Mouse (Mus musculus) heart, adult 18-20 months (tissue): ENCODE measurements around the gene Ipcef1. TPM values are rescaled to one million over a fixed set of nuclear protein-coding genes. Genes with fewer than 3 reads are reported as not detected.
"Not testable (repeated sequence)": the region's sequence is repeated elsewhere in the genome, so short reads cannot be mapped to it uniquely, and the experiment has no call there.

Source experiments
- DNase-seq, 2 experiments: peaks; one replicate each; pipeline ENCODE4 v3.0.0; 2021 to 2022; ENCODE audit warnings: mixed read lengths in 1 of 2
- total RNA-seq, 2 experiments: library from RNA; stranded (reverse); gene quantifications; 2 replicates each; pipeline ENCODE4 v1.2.3; 2021

Ipcef1 gene
- total RNA-seq, 2 experiments from 2014 or later: 0.32 to 1.0 TPM

DNA sequence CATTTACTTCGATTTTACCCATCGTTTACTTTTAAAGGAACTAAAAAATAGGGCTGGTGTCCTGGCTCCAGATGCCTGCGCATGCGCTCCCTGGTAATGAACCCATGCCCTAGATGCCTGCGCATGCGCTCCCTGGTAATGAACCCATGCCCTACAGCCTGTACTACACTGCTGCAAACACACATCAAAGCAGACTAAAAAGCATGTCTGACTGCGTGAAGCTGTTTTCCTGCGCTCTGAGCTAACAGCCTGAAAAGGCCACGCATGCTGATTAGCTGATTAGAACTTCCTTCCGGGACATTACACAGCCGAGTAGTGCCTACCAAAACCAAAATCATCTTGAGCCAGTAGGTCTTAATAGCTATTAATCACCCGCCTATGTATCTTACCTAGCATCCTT lies 16.7 kb downstream of the Ipcef1 start:
- no peak for DNase-seq

DNA sequence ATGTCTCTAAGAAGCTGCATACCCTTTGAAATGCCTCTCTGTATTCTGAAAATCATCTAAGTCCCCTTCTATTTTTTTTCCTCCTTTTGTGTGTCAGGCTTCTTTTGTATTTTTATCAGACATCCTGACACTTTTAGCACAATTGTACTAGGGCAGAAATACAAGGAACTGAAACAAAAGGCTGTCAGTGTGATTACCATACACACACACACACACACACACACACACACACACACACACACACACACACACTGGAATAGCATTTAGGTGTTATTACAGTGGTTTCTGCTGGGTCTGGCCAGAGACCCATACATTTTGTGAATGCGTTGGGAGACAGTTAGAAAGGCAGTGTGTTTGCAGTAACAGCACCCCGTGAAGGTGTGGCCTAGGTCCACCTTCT lies 18.8 kb downstream of the Ipcef1 start:
- DNase-seq: no peak

- no peak for DNase-seq
Observed at GRCm38 (mm10) chr10:7025028-7025427, 27.2 kb downstream of the Ipcef1 start.

GRCm38 (mm10) chr10:7020551-7020950 lies 31.7 kb downstream of the Ipcef1 start:
- DNase-seq: no peak

- no peak for DNase-seq
Observed at GRCm38 (mm10) chr10:7019781-7020386, 32.4 kb downstream of the Ipcef1 start.

DNA sequence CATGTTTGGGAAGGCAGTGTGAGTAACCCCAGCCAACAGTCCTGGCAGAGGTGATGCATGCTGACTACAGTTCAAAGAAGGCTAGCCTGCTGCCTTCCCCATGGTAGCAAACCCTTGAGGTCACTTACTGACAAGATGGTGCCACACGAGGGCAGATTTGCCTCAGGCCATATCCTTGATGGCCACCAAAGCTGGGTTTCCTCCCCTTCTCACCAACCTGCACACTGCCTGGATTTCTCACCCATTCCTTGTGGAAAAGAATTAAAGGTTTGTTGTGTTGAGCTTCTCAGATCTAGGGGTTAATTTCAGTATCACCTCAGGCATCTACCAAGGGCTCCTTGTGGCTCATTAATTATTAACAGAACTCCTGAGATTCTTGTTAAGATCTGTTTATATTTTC lies 37.1 kb downstream of the Ipcef1 start:
- DNase-seq: no peak

GRCm38 (mm10) chr10:7010543-7010942 lies 41.7 kb downstream of the Ipcef1 start:
- DNase-seq: no peak

- no peak for DNase-seq
Observed at GRCm38 (mm10) chr10:7004980-7005538, 47.2 kb downstream of the Ipcef1 start.

DNA sequence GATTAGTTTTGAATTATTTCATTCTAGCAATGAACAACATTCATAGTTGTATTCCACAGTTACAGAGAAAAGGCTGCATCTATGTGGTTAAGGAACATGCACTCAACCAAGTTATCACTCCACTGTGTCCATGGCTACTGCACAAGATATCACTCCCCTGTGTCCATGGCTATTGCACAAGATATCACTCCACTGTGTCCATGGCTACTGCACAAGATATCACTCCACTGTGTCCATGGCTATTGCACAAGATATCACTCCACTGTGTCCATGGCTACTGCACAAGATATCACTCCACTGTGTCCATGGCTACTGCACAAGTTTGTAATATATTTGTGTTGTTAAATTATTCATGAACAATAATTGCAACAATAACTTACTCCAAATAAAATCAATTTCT lies 48.4 kb downstream of the Ipcef1 start:
- not testable (repeated sequence) for DNase-seq

- no peak for DNase-seq
Observed at GRCm38 (mm10) chr10:6999355-6999754, 52.9 kb downstream of the Ipcef1 start.

DNA sequence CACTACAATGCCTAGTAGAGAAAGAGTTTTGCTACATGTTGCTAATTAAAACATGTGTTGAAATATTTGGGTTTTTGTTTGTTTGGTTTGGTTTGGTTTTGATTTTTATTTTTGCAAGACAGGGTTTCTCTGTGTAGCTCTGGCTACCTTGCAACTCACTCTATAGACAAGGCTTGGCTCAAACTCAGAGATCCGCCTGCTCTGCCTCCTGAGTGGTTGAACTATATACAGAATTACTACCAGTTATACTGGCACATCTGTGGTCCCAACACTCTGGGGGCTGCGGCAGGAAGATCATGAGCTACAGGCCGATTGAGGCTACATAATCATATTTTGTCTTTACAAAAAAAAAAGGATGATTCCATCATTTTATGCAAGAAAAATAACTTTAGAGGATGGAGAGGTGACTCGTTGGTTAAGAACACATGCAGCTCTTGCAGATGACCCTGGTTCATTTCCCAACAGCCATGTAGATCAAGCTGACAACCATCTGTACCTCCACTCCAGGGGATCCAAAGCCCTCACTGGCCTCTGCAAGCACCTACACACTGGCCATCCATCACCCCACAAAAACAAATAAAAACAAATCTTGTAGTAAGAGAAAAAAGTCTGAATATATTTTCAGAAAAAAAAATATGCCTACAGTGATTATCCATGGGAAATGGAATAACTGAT lies 53.6 kb downstream of the Ipcef1 start:
- DNase-seq: no peak

DNA sequence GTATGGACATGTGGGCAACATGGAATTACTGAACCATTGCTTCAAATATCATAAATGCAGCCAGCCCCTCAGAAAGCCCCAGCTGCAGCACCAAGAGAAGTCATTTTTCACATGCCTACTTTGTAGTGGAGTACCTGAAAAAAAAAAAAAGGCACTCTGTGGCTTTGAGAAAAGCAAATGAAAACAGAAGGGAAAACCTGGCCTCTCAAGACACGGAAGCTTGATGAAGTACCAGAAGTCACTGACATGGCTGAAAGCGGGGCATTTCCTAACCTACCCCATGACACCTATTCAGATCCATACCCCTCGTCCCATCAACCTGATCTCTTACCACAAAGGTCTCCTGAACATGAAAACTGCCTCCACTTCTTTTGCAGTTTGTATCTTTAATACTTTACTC lies 55.4 kb downstream of the Ipcef1 start:
- DNase-seq: no peak

DNA sequence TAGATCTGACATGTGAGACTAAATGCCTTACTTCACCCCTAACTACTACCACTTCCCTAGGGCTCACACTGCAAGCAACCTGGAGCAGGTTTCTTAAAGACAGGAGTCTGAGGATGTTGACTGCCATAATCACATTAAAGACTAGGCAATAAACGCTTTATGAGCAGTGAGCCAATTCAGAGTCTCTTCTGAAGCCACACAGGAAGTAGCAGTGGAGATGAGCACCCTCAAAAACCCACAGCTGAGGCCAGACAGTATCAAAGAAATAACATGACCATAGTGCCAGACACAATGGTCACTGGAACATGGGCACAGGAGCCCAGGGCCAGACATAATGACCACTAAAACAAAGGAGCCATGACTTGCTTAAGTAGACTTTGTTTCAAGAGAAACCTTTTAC lies 63.7 kb downstream of the Ipcef1 start:
- DNase-seq: no peak

GRCm38 (mm10) chr10:6987399-6988098 lies 64.7 kb downstream of the Ipcef1 start:
- no peak for DNase-seq

DNA sequence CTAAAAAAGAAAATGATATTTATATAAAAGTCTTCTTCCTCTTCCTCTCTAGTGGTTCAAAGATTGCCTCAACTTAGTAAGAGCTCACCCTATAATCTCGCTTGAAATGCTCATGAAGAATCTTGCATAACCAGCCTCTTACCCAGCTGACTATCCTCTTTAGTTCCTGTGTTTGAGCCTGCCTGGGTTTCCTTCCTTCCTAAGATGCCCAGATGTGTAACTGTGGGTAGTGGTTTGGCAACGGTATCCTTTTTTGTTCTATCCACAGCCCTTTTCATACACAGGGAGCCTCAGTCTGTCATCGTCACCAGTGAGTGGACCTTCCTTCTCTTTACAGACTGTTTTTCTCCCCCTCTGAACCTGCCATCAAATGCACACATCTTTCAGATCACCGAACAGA lies 66.0 kb downstream of the Ipcef1 start:
- DNase-seq: no peak

- DNase-seq: no peak
Observed at GRCm38 (mm10) chr10:6983431-6983830, 68.8 kb downstream of the Ipcef1 start.

GRCm38 (mm10) chr10:6982751-6983151 lies 69.5 kb downstream of the Ipcef1 start:
- peak in 1 of 2 experiments; percentile 2 for DNase-seq

- DNase-seq: no peak
Observed at GRCm38 (mm10) chr10:6980236-6980635, 72.0 kb downstream of the Ipcef1 start.

DNA sequence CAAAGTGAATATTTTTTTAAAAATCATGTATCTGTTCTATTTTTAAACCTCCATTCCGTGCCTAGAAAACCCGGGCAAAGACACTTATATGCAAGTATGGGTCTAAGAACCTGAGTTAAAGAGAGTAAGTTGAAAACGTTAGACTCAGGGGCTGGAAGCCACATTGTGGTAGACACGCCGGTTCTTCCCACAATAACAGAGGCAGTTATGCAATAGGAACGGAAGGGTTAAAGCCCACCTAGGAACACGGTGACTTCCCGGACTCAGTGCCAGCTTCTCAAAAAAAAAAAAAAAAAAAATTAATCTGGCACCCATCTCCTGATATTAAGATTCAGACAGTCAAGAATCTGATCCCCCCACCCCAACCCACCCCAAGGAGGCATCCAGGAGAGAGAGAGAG lies 72.5 kb downstream of the Ipcef1 start:
- no peak for DNase-seq

GRCm38 (mm10) chr10:6979216-6979615 lies 73.1 kb downstream of the Ipcef1 start:
- DNase-seq: no peak

DNA sequence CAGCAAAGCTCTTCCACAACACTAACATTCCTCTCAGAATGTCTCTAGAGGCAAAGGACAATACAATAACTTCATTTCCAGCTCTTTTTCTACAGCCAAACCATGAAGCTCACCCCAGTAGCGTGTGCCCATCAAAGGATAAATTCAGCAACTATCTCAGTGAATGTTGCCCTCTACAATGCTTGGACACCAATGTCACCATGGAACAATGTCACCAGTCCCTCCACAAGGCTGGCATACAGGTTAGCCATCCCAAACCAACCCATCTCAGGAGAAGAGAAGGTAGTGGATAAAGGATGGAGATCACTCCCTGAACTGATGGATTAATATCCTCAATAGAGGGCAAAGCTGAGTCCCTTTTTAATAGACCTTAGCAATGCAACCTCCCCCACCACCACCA lies 73.5 kb downstream of the Ipcef1 start:
- no peak for DNase-seq

GRCm38 (mm10) chr10:6977843-6978242 lies 74.4 kb downstream of the Ipcef1 start:
- no peak for DNase-seq

DNA sequence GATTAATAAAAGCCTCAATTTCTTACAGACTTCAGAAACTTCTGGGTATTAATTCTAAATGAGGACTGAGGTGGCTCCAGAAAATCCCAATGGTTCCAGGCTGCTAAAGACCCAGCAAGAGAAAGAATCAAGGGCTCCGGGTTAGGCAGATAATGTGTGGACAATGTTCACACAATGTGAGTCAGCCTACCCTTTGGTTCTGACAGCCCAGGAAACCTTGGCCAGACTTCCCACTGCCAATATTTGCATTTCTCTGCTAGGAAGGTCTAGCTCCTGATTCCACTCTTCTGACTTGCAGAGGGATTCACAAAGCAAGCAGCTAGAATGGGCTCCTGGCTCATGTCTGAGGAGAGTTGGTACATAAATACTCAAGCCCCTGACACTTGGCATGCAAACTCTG lies 83.9 kb downstream of the Ipcef1 start:
- DNase-seq: no peak
